Mouse (Mus musculus): ENCODE results near the gene Zfp59. TPM values are rescaled to one million over a fixed set of nuclear protein-coding genes. Genes with fewer than 3 reads are reported as not detected.
A peak's percentile ranks its signal among the peaks of the same experiment; 100 is the strongest.
"Not testable (repeated sequence)": the region's sequence is repeated elsewhere in the genome, so short reads cannot be mapped to it uniquely, and the experiment has no call there.

Gene Zfp59
- polyA plus RNA-seq, 1 experiment from 2014 or later: 10.5 TPM

GRCm38 (mm10) chr7:27822611-27823010 is 15.8 kb upstream of the Zfp59 start:
- no peak overlapping the region for H3K4me2 ChIP-seq (replicated peaks)
- no peak overlapping the region for H3K9ac ChIP-seq
- 0 out of 2 replicates have a peak, but pooled peaks cover 7% of the 10 kb centered on the region for H3K9me3 ChIP-seq
- no peak for ATAC-seq (ENCODE audit: low FRiP score, low read depth)
- H3K4me1 ChIP-seq: no peaks in the 10 kb centered on the region
- H3K4me3 ChIP-seq: no peak overlapping the region
- no peak overlapping the region for H3K27ac ChIP-seq
- H3K36me3 ChIP-seq: peaks cover 35% of the 10 kb centered on the region
- H3K27me3 ChIP-seq (replicated peaks): no peaks in the 10 kb centered on the region

- Histone ChIP-seq H3K36me3 (no peaks in the 10 kb centered on the region), H3K27me3 (replicated peaks) (no peaks in the 10 kb centered on the region), H3K4me3 (no peak overlapping the region), H3K4me2 (replicated peaks) (no peak overlapping the region), H3K9ac (no peak overlapping the region), H3K27ac (no peak overlapping the region), H3K9me3 (no peaks in the 10 kb centered on the region), H3K4me1 (peaks cover 3% of the 10 kb centered on the region)
- no peak for ATAC-seq (ENCODE audit: low FRiP score, low read depth)
- 85% methylated on average over 2 of the region's 2 CpGs for WGBS
Measured at GRCm38 (mm10) chr7:27834131-27834530, 4.3 kb upstream of the Zfp59 start.

- Histone ChIP-seq H3K36me3 (no peaks in the 10 kb centered on the region), H3K4me3 (peak overlapping the region; percentile 50), H3K9ac (peak overlapping the region; percentile 56), H3K27ac (0 out of 2 replicates have a peak overlapping the region, but pooled peaks have one; percentile 47), H3K27me3 (replicated peaks) (no peaks in the 10 kb centered on the region), H3K4me1 (peaks cover 9% of the 10 kb centered on the region), H3K4me2 (replicated peaks) (peak overlapping the region; percentile 65), H3K9me3 (no peaks in the 10 kb centered on the region)
- no peak for ATAC-seq (ENCODE audit: low FRiP score, low read depth)
- WGBS: 25% methylated on average over 6 of the region's 6 CpGs
Measured at GRCm38 (mm10) chr7:27837896-27838295, 511 bp upstream of the Zfp59 start.

GRCm38 (mm10) chr7:27839596-27839995 is 1.2 kb downstream of the Zfp59 start:
- WGBS: 94% methylated on average over 7 of the region's 7 CpGs
- H3K36me3 ChIP-seq: peaks cover 4% of the 10 kb centered on the region
- peak overlapping the region; percentile 56; the same call in 1 of the 2 replicates for H3K9ac ChIP-seq
- no peak overlapping the region for H3K27ac ChIP-seq
- no peak for ATAC-seq (ENCODE audit: low FRiP score, low read depth)
- peaks cover 9% of the 10 kb centered on the region for H3K4me1 ChIP-seq
- peak overlapping the region; percentile 65 for H3K4me2 ChIP-seq (replicated peaks)
- no peak overlapping the region for H3K4me3 ChIP-seq
- no peaks in the 10 kb centered on the region for H3K9me3 ChIP-seq
- H3K27me3 ChIP-seq (replicated peaks): no peaks in the 10 kb centered on the region

- Histone ChIP-seq H3K27ac (no peak overlapping the region), H3K9ac (no peak overlapping the region), H3K36me3 (peaks cover 9% of the 10 kb centered on the region), H3K27me3 (replicated peaks) (no peaks in the 10 kb centered on the region), H3K4me3 (no peak overlapping the region), H3K4me2 (replicated peaks) (no peak overlapping the region), H3K4me1 (peaks cover 9% of the 10 kb centered on the region), H3K9me3 (no peaks in the 10 kb centered on the region)
- no peak for ATAC-seq (ENCODE audit: low FRiP score, low read depth)
- WGBS: 88% methylated on average over 6 of the region's 6 CpGs
Measured at GRCm38 (mm10) chr7:27840104-27840503, 1.7 kb downstream of the Zfp59 start.

GRCm38 (mm10) chr7:27857227-27857626 is 18.8 kb downstream of the Zfp59 start, which contains the start of gene Zfp607a:
TSS of gene Zfp607a (plus strand) at chr7:27857527.
- Histone ChIP-seq H3K4me2 (replicated peaks) (no peak within 1 kb of the TSS), H3K36me3 (peaks cover 25% of the 10 kb centered on the region), H3K27me3 (replicated peaks) (no peaks in the 10 kb centered on the region), H3K9ac (no peak within 1 kb of the TSS), H3K4me1 (peaks cover 11% of the 10 kb centered on the region; the same call in 1 of the 2 replicates), H3K4me3 (no peak within 1 kb of the TSS), H3K27ac (no peak within 1 kb of the TSS), H3K9me3 (0 out of 2 replicates have a peak, but pooled peaks cover 4% of the 10 kb centered on the region)
- no peak for ATAC-seq (ENCODE audit: low FRiP score, low read depth)
- WGBS: 94% methylated on average over 1 of the region's 1 CpGs

- peaks cover 15% of the 10 kb centered on the region for H3K36me3 ChIP-seq
- peaks cover 11% of the 10 kb centered on the region; the same call in 1 of the 2 replicates for H3K4me1 ChIP-seq
- H3K27me3 ChIP-seq (replicated peaks): no peaks in the 10 kb centered on the region
- H3K9ac ChIP-seq: peak overlapping the region; percentile 61; the same call in 1 of the 2 replicates
- H3K4me3 ChIP-seq: peak overlapping the region; percentile 47
- 0 out of 2 replicates have a peak, but pooled peaks cover 4% of the 10 kb centered on the region for H3K9me3 ChIP-seq
- H3K4me2 ChIP-seq (replicated peaks): peak overlapping the region; percentile 80
- WGBS: 34% methylated on average over 10 of the region's 10 CpGs
- ATAC-seq (ENCODE audit: low FRiP score, low read depth): no peak
- H3K27ac ChIP-seq: no peak overlapping the region
Measured at GRCm38 (mm10) chr7:27859301-27860251, 21.2 kb downstream of the Zfp59 start.

GRCm38 (mm10) chr7:27860396-27861235 is 22.2 kb downstream of the Zfp59 start:
- Histone ChIP-seq H3K9me3 (0 out of 2 replicates have a peak, but pooled peaks cover 4% of the 10 kb centered on the region), H3K27me3 (replicated peaks) (no peaks in the 10 kb centered on the region), H3K36me3 (peaks cover 11% of the 10 kb centered on the region), H3K4me1 (peaks cover 11% of the 10 kb centered on the region; the same call in 1 of the 2 replicates), H3K4me3 (peak overlapping the region; percentile 47), H3K9ac (peak overlapping the region; percentile 61), H3K4me2 (replicated peaks) (peak overlapping the region; percentile 80), H3K27ac (no peak overlapping the region)
- peak; percentile 58; the same call in 1 of the 2 replicates for ATAC-seq (ENCODE audit: low FRiP score, low read depth)
- WGBS: 1% methylated on average over 22 of the region's 22 CpGs

GRCm38 (mm10) chr7:27862578-27862977 is 24.2 kb downstream of the Zfp59 start:
- ATAC-seq (ENCODE audit: low FRiP score, low read depth); H3K27me3 ChIP-seq (replicated peaks); H3K27ac ChIP-seq; H3K4me3 ChIP-seq; H3K9ac ChIP-seq; H3K4me2 ChIP-seq (replicated peaks); H3K9me3 ChIP-seq: not testable (repeated sequence)
- H3K4me1 ChIP-seq: peaks cover 11% of the 10 kb centered on the region; the same call in 1 of the 2 replicates
- peaks cover 12% of the 10 kb centered on the region for H3K36me3 ChIP-seq
- WGBS: 89% methylated on average over 5 of the region's 5 CpGs

GRCm38 (mm10) chr7:27881721-27882120 is 43.3 kb downstream of the Zfp59 start:
- Histone ChIP-seq H3K36me3 (peaks cover 47% of the 10 kb centered on the region), H3K9ac (no peak overlapping the region), H3K4me2 (replicated peaks) (no peak overlapping the region), H3K4me1 (no peaks in the 10 kb centered on the region), H3K27me3 (replicated peaks) (no peaks in the 10 kb centered on the region), H3K27ac (no peak overlapping the region), H3K9me3 (0 out of 2 replicates have a peak, but pooled peaks cover 9% of the 10 kb centered on the region), H3K4me3 (no peak overlapping the region)
- no peak for ATAC-seq (ENCODE audit: low FRiP score, low read depth)
- WGBS: 96% methylated on average over 4 of the region's 4 CpGs

- Histone ChIP-seq H3K4me3 (no peak overlapping the region), H3K4me1 (no peaks in the 10 kb centered on the region), H3K4me2 (replicated peaks) (no peak overlapping the region), H3K36me3 (no peaks in the 10 kb centered on the region), H3K27ac (no peak overlapping the region), H3K9ac (no peak overlapping the region), H3K9me3 (peaks cover 6% of the 10 kb centered on the region; the same call in 1 of the 2 replicates), H3K27me3 (replicated peaks) (no peaks in the 10 kb centered on the region)
- ATAC-seq (ENCODE audit: low FRiP score, low read depth): no peak
- WGBS: 93% methylated on average over 4 of the region's 4 CpGs
Measured at GRCm38 (mm10) chr7:27900601-27901000, 62.2 kb downstream of the Zfp59 start.
